Mouse (Mus musculus) lung, postnatal 0 days (tissue): ENCODE measurements around the gene Upk1a.

ENCODE experiments used
- CTCF ChIP-seq: IDR thresholded peaks from 2 replicates; pipeline ENCODE4 v1.5.1; 2016; ENCODE audit warnings: antibody characterized with exemption, mild to moderate bottlenecking
- EP300 ChIP-seq: IDR thresholded peaks from 2 replicates; pipeline ENCODE4 v1.6.1; 2016; ENCODE audit warnings: antibody characterized with exemption, mild to moderate bottlenecking, control low read depth

DNA sequence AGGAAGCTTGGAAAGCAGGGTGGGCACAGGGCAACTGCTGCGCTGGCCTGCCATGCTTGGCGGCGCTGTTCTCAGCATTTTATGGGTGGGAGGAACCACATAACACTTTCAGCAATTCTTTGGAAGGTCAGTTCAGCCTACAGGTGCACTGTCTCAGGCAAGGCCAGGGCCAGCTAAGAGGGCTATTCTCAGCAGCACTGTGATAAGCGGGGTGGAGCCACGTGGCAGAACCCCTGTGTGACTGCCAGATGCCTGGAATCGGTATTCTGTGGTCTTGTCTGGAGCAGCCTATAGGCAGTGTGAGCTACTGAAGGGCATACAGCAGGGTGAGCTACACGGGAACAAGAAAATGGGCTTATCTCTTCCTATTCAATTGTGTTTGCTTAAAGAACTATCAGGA, 2.6 kb downstream of the Upk1a start:
- no peak for TF ChIP-seq EP300
- no peak for TF ChIP-seq CTCF
